Mouse (Mus musculus) cerebellum, adult 2 months (tissue): ENCODE results near the gene Nkx6-1. TPM values are rescaled to one million over a fixed set of nuclear protein-coding genes. Genes with fewer than 3 reads are reported as not detected.
A peak's percentile ranks its signal among the peaks of the same experiment; 100 is the strongest.

Experiments used
- DNase-seq, 2 experiments: peaks; one replicate each; pipeline ENCODE4 v3.0.0; 2021
- H3K27ac ChIP-seq: fragments of 200-500 bp; 2 replicates; pipeline ENCODE4 v1.5.1; 2012; ENCODE audit warnings: low read length, control low read depth, inconsistent platforms; ENCODE audit not compliant: insufficient read depth
- H3K27me3 ChIP-seq: fragments of 200-500 bp; 2 replicates; pipeline ENCODE4 v1.6.1; 2012; ENCODE audit warnings: inconsistent platforms, mild to moderate bottlenecking, low read length, moderate library complexity; ENCODE audit not compliant: control insufficient read depth, insufficient read depth
- H3K4me1 ChIP-seq: fragments of 200-500 bp; 2 replicates; pipeline ENCODE4 v1.6.1; 2011; ENCODE audit warnings: low read length; ENCODE audit not compliant: control insufficient read depth, insufficient read depth
- H3K4me3 ChIP-seq: fragments of 200-500 bp; replicated peaks from 2 replicates; pipeline ENCODE3; 2011; ENCODE audit warnings: mild to moderate bottlenecking, low read depth, low read length, control low read depth; ENCODE audit not compliant: insufficient read depth
- CTCF ChIP-seq: fragments of 200-500 bp; IDR thresholded peaks from 2 replicates; pipeline ENCODE4 v1.5.1; 2011; ENCODE audit warnings: low read depth, mild to moderate bottlenecking, control low read depth, low read length, moderate library complexity, borderline replicate concordance; ENCODE audit not compliant: insufficient read depth
- POLR2A ChIP-seq: fragments of 200-500 bp; IDR thresholded peaks from 2 replicates; pipeline ENCODE4 v1.6.1; 2011; ENCODE audit warnings: low read length, control low read depth, borderline replicate concordance; ENCODE audit not compliant: insufficient read depth
- WGBS: fragments of 180-500 bp; shearing (Covaris S2); methylation state at CpG from one replicate; pipeline ENCODE4 v1.1.7; 2018; 5-methylcytosine and 5-hydroxymethylcytosine counted together
- polyA plus RNA-seq: library from polyadenylated mRNA; depleted of rRNA; stranded (reverse); fragments of >200 nt; gene quantifications from 2 replicates; pipeline ENCODE4 v1.2.3, GENCODE M21; 2012

The Nkx6-1 gene
- polyA plus RNA-seq, 1 experiment, result 2.0 TPM

GRCm38 (mm10) chr5:101680338-101680737 lies 15.5 kb upstream of the Nkx6-1 start:
- Histone ChIP-seq H3K4me1 (no peaks in the 10 kb centered on the region), H3K27me3 (no peaks in the 10 kb centered on the region), H3K4me3 (no peak overlapping the region), H3K27ac (no peak overlapping the region)
- WGBS, result 68% methylated on average over 6 of the region's 6 CpGs
- TF ChIP-seq POLR2A, result no peak
- no peak for TF ChIP-seq CTCF
- no peak for DNase-seq

- Histone ChIP-seq H3K27ac (no peak overlapping the region), H3K4me1 (no peaks in the 10 kb centered on the region), H3K27me3 (peaks cover 12% of the 10 kb centered on the region; the same call in 1 of the 2 replicates), H3K4me3 (no peak overlapping the region)
- WGBS, result 1% methylated on average over 15 of the region's 15 CpGs
- DNase-seq, result peak; percentile 26 to 41
- TF ChIP-seq CTCF (peak; percentile 62; the same call in 1 of the 2 replicates), POLR2A (no peak)
Observed at GRCm38 (mm10) chr5:101669381-101669780, 4.6 kb upstream of the Nkx6-1 start.

GRCm38 (mm10) chr5:101668475-101668874 lies 3.7 kb upstream of the Nkx6-1 start:
- no peak overlapping the region for H3K4me3 ChIP-seq

GRCm38 (mm10) chr5:101668028-101668427 lies 3.2 kb upstream of the Nkx6-1 start:
- no peak for DNase-seq
- Histone ChIP-seq H3K4me1 (no peaks in the 10 kb centered on the region), H3K4me3 (no peak overlapping the region), H3K27ac (no peak overlapping the region), H3K27me3 (peaks cover 15% of the 10 kb centered on the region; the same call in 1 of the 2 replicates)
- no peak for TF ChIP-seq POLR2A
- no peak for TF ChIP-seq CTCF
- WGBS, result 2% methylated on average over 15 of the region's 15 CpGs

More at GRCm38 (mm10) chr5:101668475-101668874, 3.7 kb upstream of the Nkx6-1 start:
- no peak for TF ChIP-seq CTCF
- DNase-seq, result no peak
- 8% methylated on average over 12 of the region's 12 CpGs for WGBS
- Histone ChIP-seq H3K27me3 (peaks cover 15% of the 10 kb centered on the region; the same call in 1 of the 2 replicates), H3K4me1 (no peaks in the 10 kb centered on the region), H3K27ac (no peak overlapping the region)

GRCm38 (mm10) chr5:101667263-101667990 lies 2.6 kb upstream of the Nkx6-1 start:
- H3K4me3 ChIP-seq, result no peak overlapping the region
- DNase-seq, result no peak
- TF ChIP-seq CTCF (no peak), POLR2A (no peak)
- WGBS, result 3% methylated on average over 19 of the region's 19 CpGs
- peaks cover 17% of the 10 kb centered on the region; the same call in 1 of the 2 replicates for H3K27me3 ChIP-seq
- no peak overlapping the region for H3K27ac ChIP-seq
- no peaks in the 10 kb centered on the region for H3K4me1 ChIP-seq

GRCm38 (mm10) chr5:101666713-101667112 lies 1.9 kb upstream of the Nkx6-1 start:
- H3K27me3 ChIP-seq, result peaks cover 20% of the 10 kb centered on the region; the same call in 1 of the 2 replicates
- H3K4me3 ChIP-seq, result no peak overlapping the region
- H3K4me1 ChIP-seq, result no peaks in the 10 kb centered on the region
- TF ChIP-seq CTCF (no peak), POLR2A (no peak)
- H3K27ac ChIP-seq, result no peak overlapping the region
- no peak for DNase-seq
- 2% methylated on average over 18 of the region's 18 CpGs for WGBS

GRCm38 (mm10) chr5:101666091-101666490 lies 1.3 kb upstream of the Nkx6-1 start:
- WGBS, result 6% methylated on average over 9 of the region's 9 CpGs
- TF ChIP-seq POLR2A (no peak), CTCF (no peak)
- H3K4me3 ChIP-seq, result no peak overlapping the region
- no peak overlapping the region for H3K27ac ChIP-seq
- H3K4me1 ChIP-seq, result no peaks in the 10 kb centered on the region
- DNase-seq, result no peak
- H3K27me3 ChIP-seq, result peaks cover 21% of the 10 kb centered on the region; the same call in 1 of the 2 replicates

- peaks cover 23% of the 10 kb centered on the region; the same call in 1 of the 2 replicates for H3K27me3 ChIP-seq
- no peak overlapping the region for H3K4me3 ChIP-seq
- no peaks in the 10 kb centered on the region for H3K4me1 ChIP-seq
- H3K27ac ChIP-seq, result no peak overlapping the region
- DNase-seq, result peak in 1 of 2 experiments; percentile 23
- under 1% methylated on average over 64 of the region's 64 CpGs for whole genome bisulfite sequencing
- no peak for TF ChIP-seq CTCF
- TF ChIP-seq POLR2A, result no peak
Observed at GRCm38 (mm10) chr5:101664423-101664921, 324 bp downstream of the Nkx6-1 start.
